Mouse (Mus musculus): ENCODE measurements at regions not wholly inside any gene's neighbourhood (a gene's known extent, or its start where the extent isn't known, plus 50 kb on each side); places are given as distances from the start of the nearest gene placed in this dataset.

DNA sequence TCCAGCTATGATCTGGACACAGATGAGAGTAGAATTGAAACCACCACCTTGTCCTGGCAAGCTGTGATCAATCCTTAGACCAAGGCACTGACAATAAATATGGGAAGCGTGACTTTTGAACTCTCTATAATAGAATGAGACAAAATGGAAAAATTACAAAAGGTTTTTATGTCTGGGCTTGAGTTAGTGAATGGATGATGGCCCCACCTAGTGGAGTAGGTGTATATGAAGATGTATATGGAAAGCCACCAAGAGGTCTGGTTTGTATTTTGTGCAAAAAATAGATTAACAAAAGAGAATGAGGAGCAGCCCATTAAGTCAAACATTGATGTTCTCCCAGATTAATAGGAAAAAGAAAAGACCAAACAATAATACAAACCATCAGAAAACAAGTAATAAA is 172.5 kb downstream of the Tacr3 start:
- H3K4me1 ChIP-seq (ENCODE audit: insufficient read depth), result no peaks in the 10 kb centered on the region
- 67% methylated on average over 1 of the region's 1 CpGs for WGBS
- no peak overlapping the region for H3K4me2 ChIP-seq
- H3K27ac ChIP-seq (ENCODE audit: low read depth), result no peak overlapping the region
- no peak overlapping the region for H3K4me3 ChIP-seq (ENCODE audit: low read depth, low read length)
- H3K27me3 ChIP-seq (ENCODE audit: insufficient read depth, low read length), result no peaks in the 10 kb centered on the region
- H3K36me3 ChIP-seq (ENCODE audit: insufficient read depth), result no peaks in the 10 kb centered on the region
- no peak for TF ChIP-seq CTCF (IDR thresholded peaks at IDR 0.05; ENCODE audit: low read depth)
- no peaks in the 10 kb centered on the region for H3K9me3 ChIP-seq (ENCODE audit: low read depth, low read length)
- no peak overlapping the region for H3K9ac ChIP-seq
- DNase-seq (peak; percentile 3), ATAC-seq (ENCODE audit: insufficient read depth) (no peak)

DNA sequence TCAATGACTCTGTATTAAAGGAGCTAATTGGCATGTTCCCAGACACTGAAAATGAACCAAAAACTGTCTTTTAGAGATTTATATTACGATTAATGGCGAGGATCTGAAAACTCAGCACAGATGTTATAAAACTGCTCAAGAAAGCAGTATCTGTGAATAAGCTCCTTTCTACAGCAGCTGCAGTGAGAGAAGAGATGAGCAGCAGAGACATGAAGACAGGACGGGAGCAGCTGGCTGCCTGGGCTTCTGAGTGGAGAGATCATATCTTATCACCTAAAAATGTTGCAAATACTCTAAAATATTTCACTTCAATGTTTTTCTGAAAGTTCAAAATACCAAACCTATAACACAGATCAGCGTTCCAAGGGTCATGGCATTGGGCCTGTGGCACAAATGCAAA is 187.0 kb downstream of the Tacr3 start:
- 72% methylated on average over 4 of the region's 4 CpGs for WGBS
- Histone ChIP-seq H3K27ac (ENCODE audit: low read depth) (no peak overlapping the region), H3K27me3 (ENCODE audit: insufficient read depth, low read length) (no peaks in the 10 kb centered on the region), H3K9me3 (ENCODE audit: low read depth, low read length) (no peaks in the 10 kb centered on the region), H3K4me2 (no peak overlapping the region), H3K4me3 (ENCODE audit: low read depth, low read length) (no peak overlapping the region), H3K9ac (no peak overlapping the region), H3K4me1 (ENCODE audit: insufficient read depth) (no peaks in the 10 kb centered on the region), H3K36me3 (ENCODE audit: insufficient read depth) (no peaks in the 10 kb centered on the region)
- DNase-seq (no peak), ATAC-seq (ENCODE audit: insufficient read depth) (no peak)
- TF ChIP-seq CTCF (IDR thresholded peaks at IDR 0.05; ENCODE audit: low read depth), result no peak

- ATAC-seq (ENCODE audit: insufficient read depth), result no peak
These were observed 188.0 kb upstream of the Cenpe start for GRCm38 (mm10) chr3:135024366-135024765.

GRCm38 (mm10) chr3:135024799-135025198 is 187.5 kb upstream of the Cenpe start:
- ATAC-seq (ENCODE audit: insufficient read depth) (no peak), DNase-seq (no peak)
- H3K9ac ChIP-seq, result no peak overlapping the region
- no peak overlapping the region for H3K4me2 ChIP-seq
- H3K4me3 ChIP-seq (ENCODE audit: low read depth, low read length), result no peak overlapping the region
- H3K4me1 ChIP-seq (ENCODE audit: insufficient read depth), result no peaks in the 10 kb centered on the region
- WGBS, result 90% methylated on average over 1 of the region's 1 CpGs
- no peak overlapping the region for H3K27ac ChIP-seq (ENCODE audit: low read depth)
- H3K9me3 ChIP-seq (ENCODE audit: low read depth, low read length), result no peaks in the 10 kb centered on the region
- H3K36me3 ChIP-seq (ENCODE audit: insufficient read depth), result no peaks in the 10 kb centered on the region
- TF ChIP-seq CTCF (IDR thresholded peaks at IDR 0.05; ENCODE audit: low read depth), result no peak
- H3K27me3 ChIP-seq (ENCODE audit: insufficient read depth, low read length), result no peaks in the 10 kb centered on the region

More at GRCm38 (mm10) chr3:135024366-135024765, 188.0 kb upstream of the Cenpe start:
- Histone ChIP-seq H3K4me3 (ENCODE audit: low read depth, low read length) (no peak overlapping the region), H3K4me1 (ENCODE audit: insufficient read depth) (no peaks in the 10 kb centered on the region), H3K9ac (no peak overlapping the region), H3K4me2 (no peak overlapping the region), H3K9me3 (ENCODE audit: low read depth, low read length) (no peaks in the 10 kb centered on the region), H3K36me3 (ENCODE audit: insufficient read depth) (no peaks in the 10 kb centered on the region), H3K27me3 (ENCODE audit: insufficient read depth, low read length) (no peaks in the 10 kb centered on the region), H3K27ac (ENCODE audit: low read depth) (no peak overlapping the region)
- DNase-seq, result no peak
- 50% methylated on average over 2 of the region's 2 CpGs for WGBS
- no peak for TF ChIP-seq CTCF (IDR thresholded peaks at IDR 0.05; ENCODE audit: low read depth)

GRCm38 (mm10) chr3:135032483-135032882 is 179.9 kb upstream of the Cenpe start:
- Histone ChIP-seq H3K4me1 (ENCODE audit: insufficient read depth) (no peaks in the 10 kb centered on the region), H3K27ac (ENCODE audit: low read depth) (no peak overlapping the region), H3K36me3 (ENCODE audit: insufficient read depth) (no peaks in the 10 kb centered on the region), H3K9ac (no peak overlapping the region), H3K4me3 (ENCODE audit: low read depth, low read length) (no peak overlapping the region), H3K4me2 (no peak overlapping the region), H3K27me3 (ENCODE audit: insufficient read depth, low read length) (no peaks in the 10 kb centered on the region), H3K9me3 (ENCODE audit: low read depth, low read length) (no peaks in the 10 kb centered on the region)
- WGBS, result 71% methylated on average over 2 of the region's 2 CpGs
- ATAC-seq (ENCODE audit: insufficient read depth), result no peak; the same call in 1 of the 2 replicates
- peak; percentile 16 for DNase-seq
- TF ChIP-seq CTCF (IDR thresholded peaks at IDR 0.05; ENCODE audit: low read depth), result no peak

DNA sequence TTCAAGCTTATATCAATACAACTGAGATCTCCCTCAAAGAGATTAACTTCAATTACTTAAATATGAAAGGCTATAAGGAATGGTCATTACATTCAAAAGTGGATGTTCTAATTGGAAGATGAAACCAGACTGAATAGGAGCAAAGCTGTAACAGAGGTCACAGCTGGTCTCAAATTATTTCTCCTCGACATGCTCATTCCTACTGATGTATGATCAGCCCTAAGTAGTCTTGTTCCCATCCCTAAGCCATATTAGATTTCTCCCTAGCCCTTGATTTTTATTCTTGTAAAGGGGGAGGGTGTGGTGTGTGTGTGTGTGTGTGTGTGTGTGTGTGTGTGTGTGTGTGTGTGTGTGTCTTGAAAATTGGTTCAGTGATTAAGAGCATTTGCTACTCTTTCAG is 175.0 kb upstream of the Cenpe start:
- H3K27me3 ChIP-seq (ENCODE audit: insufficient read depth, low read length), result no peaks in the 10 kb centered on the region
- no peaks in the 10 kb centered on the region for H3K9me3 ChIP-seq (ENCODE audit: low read depth, low read length)
- WGBS, result 58% methylated on average over 1 of the region's 1 CpGs
- no peaks in the 10 kb centered on the region for H3K4me1 ChIP-seq (ENCODE audit: insufficient read depth)
- no peak for TF ChIP-seq CTCF (IDR thresholded peaks at IDR 0.05; ENCODE audit: low read depth)
- ATAC-seq (ENCODE audit: insufficient read depth) (no peak), DNase-seq (no peak)
- H3K9ac ChIP-seq, result no peak overlapping the region
- no peak overlapping the region for H3K27ac ChIP-seq (ENCODE audit: low read depth)
- H3K4me3 ChIP-seq (ENCODE audit: low read depth, low read length), result no peak overlapping the region
- no peak overlapping the region for H3K4me2 ChIP-seq
- no peaks in the 10 kb centered on the region for H3K36me3 ChIP-seq (ENCODE audit: insufficient read depth)

- no peak overlapping the region for H3K9ac ChIP-seq
- no peaks in the 10 kb centered on the region for H3K9me3 ChIP-seq (ENCODE audit: low read depth, low read length)
- no peak overlapping the region for H3K4me2 ChIP-seq
- DNase-seq, result no peak
- no peak overlapping the region for H3K27ac ChIP-seq (ENCODE audit: low read depth)
- H3K4me3 ChIP-seq (ENCODE audit: low read depth, low read length), result no peak overlapping the region
- H3K4me1 ChIP-seq (ENCODE audit: insufficient read depth), result no peaks in the 10 kb centered on the region
- WGBS, result 18% methylated on average over 4 of the region's 4 CpGs
- peak; percentile 62 for ATAC-seq (ENCODE audit: insufficient read depth)
- no peak for TF ChIP-seq CTCF (IDR thresholded peaks at IDR 0.05; ENCODE audit: low read depth)
- no peaks in the 10 kb centered on the region for H3K36me3 ChIP-seq (ENCODE audit: insufficient read depth)
- no peaks in the 10 kb centered on the region for H3K27me3 ChIP-seq (ENCODE audit: insufficient read depth, low read length)
These were observed 170.1 kb upstream of the Cenpe start for GRCm38 (mm10) chr3:135042195-135042594.

DNA sequence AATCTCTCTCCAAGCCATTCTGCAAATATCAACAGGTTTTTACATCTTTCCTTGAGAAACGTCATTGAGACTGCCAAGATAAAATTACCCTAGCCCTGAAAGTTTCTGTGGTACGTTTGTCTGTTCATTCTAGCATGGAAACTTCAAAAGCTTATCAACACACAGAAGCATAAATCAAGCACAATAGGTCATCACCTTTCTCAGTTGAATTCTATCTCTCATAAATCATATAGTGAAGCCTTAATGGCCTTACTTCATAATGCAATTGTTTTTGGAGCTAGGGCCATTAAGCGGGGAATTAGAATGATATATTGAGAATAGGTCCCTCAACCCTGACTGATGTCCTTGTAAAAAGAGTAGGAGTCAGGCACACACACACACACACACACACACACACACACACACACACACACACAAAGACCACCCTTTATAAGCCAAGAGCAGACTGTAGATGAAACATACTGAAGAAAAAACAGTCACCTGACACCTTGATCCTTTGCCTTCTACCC is 166.5 kb upstream of the Cenpe start:
- WGBS, result 52% methylated on average over 3 of the region's 3 CpGs

More for the DNA sequence above, 166.5 kb upstream of the Cenpe start:
- DNase-seq, result no peak
- Histone ChIP-seq H3K27ac (ENCODE audit: low read depth) (no peak overlapping the region), H3K27me3 (ENCODE audit: insufficient read depth, low read length) (no peaks in the 10 kb centered on the region), H3K4me2 (no peak overlapping the region), H3K4me1 (ENCODE audit: insufficient read depth) (no peaks in the 10 kb centered on the region), H3K9ac (no peak overlapping the region), H3K4me3 (ENCODE audit: low read depth, low read length) (no peak overlapping the region), H3K9me3 (ENCODE audit: low read depth, low read length) (no peaks in the 10 kb centered on the region), H3K36me3 (ENCODE audit: insufficient read depth) (no peaks in the 10 kb centered on the region)
- TF ChIP-seq CTCF (IDR thresholded peaks at IDR 0.05; ENCODE audit: low read depth), result no peak
- ATAC-seq (ENCODE audit: insufficient read depth), result no peak

All from lung, embryonic 14.5 days (tissue).